In genomic region chr16:14894713-14895112, GRCm38 (mm10) we compare ENCODE assay signal across 17 mouse cellular contexts. TPM values are rescaled to one million over a fixed set of nuclear protein-coding genes. Genes with fewer than 3 reads are reported as not detected.
DNase-seq lines count a peak whose midpoint lies in the region; ATAC-seq and TF ChIP-seq lines count a peak whose summit lies in the region.
"Had no signal": no experiment of that assay in that cellular context is flagged by ENCODE, and none has a peak within 500 bp of the region (broad histone marks: within the 10 kb centered on the region; RNA-seq: fewer than 3 reads in every experiment).

No protein-coding gene starts in this region.

- no peak overlapping the region for H3K9ac ChIP-seq in kidney, postnatal 0 days (ENCODE audit: low read depth, low read length)
- no peak overlapping the region for H3K9ac ChIP-seq in limb, embryonic 13.5 days
- no peak overlapping the region for H3K9ac ChIP-seq in stomach, postnatal 0 days (ENCODE audit: low read length)
- H3K9ac ChIP-seq: hindbrain, embryonic 13.5 days; neural tube, embryonic 13.5 days had no signal

- no peaks in the 10 kb centered on the region for H3K9me3 ChIP-seq in kidney, postnatal 0 days (replicated peaks; ENCODE audit: low read length)
- H3K9me3 ChIP-seq in limb, embryonic 13.5 days = no peaks in the 10 kb centered on the region
- no peaks in the 10 kb centered on the region for H3K9me3 ChIP-seq in stomach, postnatal 0 days (ENCODE audit: control insufficient read depth, low read length)
- H3K9me3 ChIP-seq: hindbrain, embryonic 13.5 days; neural tube, embryonic 13.5 days had no signal

- H3K4me2 ChIP-seq in kidney, postnatal 0 days (ENCODE audit: low read length) = no peak overlapping the region
- no peak overlapping the region for H3K4me2 ChIP-seq in limb, embryonic 13.5 days (replicated peaks)
- no peak overlapping the region for H3K4me2 ChIP-seq in stomach, postnatal 0 days (replicated peaks; ENCODE audit: low read depth)
- H3K4me2 ChIP-seq: hindbrain, embryonic 13.5 days; midbrain, embryonic 11.5 days; neural tube, embryonic 13.5 days had no signal

- H3K27me3 ChIP-seq in kidney, postnatal 0 days (ENCODE audit: insufficient read depth, low read length) = no peaks in the 10 kb centered on the region
- H3K27me3 ChIP-seq in limb, embryonic 13.5 days = no peaks in the 10 kb centered on the region
- H3K27me3 ChIP-seq in stomach, postnatal 0 days (ENCODE audit: control insufficient read depth, insufficient read depth, low read length) = no peaks in the 10 kb centered on the region
- H3K27me3 ChIP-seq: hindbrain, embryonic 13.5 days; neural tube, embryonic 13.5 days had no signal

- no peak for TF ChIP-seq EP300 in stomach, postnatal 0 days (optimal IDR thresholded peaks at IDR 0.05)

- H3K27ac ChIP-seq in kidney, postnatal 0 days = peak overlapping the region; percentile 60
- peak overlapping the region; percentile 67 for H3K27ac ChIP-seq in limb, embryonic 13.5 days
- H3K27ac ChIP-seq in stomach, postnatal 0 days (replicated peaks) = peak overlapping the region; percentile 24; the same call in 1 of the 2 replicates
- H3K27ac ChIP-seq: hindbrain, embryonic 13.5 days; neural tube, embryonic 13.5 days had no signal

- H3K4me3 ChIP-seq in kidney, postnatal 0 days (replicated peaks; ENCODE audit: low read depth, low read length) = no peak overlapping the region
- H3K4me3 ChIP-seq in limb, embryonic 13.5 days = no peak overlapping the region
- H3K4me3 ChIP-seq in stomach, postnatal 0 days (ENCODE audit: low read depth, low read length) = no peak overlapping the region
- H3K4me3 ChIP-seq: hindbrain, embryonic 13.5 days; neural tube, embryonic 13.5 days had no signal

- H3K36me3 ChIP-seq in kidney, postnatal 0 days (ENCODE audit: insufficient read depth, low read length) = no peaks in the 10 kb centered on the region
- no peaks in the 10 kb centered on the region for H3K36me3 ChIP-seq in limb, embryonic 13.5 days
- H3K36me3 ChIP-seq in stomach, postnatal 0 days (ENCODE audit: control insufficient read depth, insufficient read depth, low read length) = no peaks in the 10 kb centered on the region
- H3K36me3 ChIP-seq: hindbrain, embryonic 13.5 days; neural tube, embryonic 13.5 days had no signal

- H3K4me1 ChIP-seq in kidney, postnatal 0 days (replicated peaks; ENCODE audit: insufficient read depth, low read length) = no peaks in the 10 kb centered on the region
- peaks cover 22% of the 10 kb centered on the region for H3K4me1 ChIP-seq in limb, embryonic 13.5 days
- peaks cover 3% of the 10 kb centered on the region; the same call in 1 of the 2 replicates for H3K4me1 ChIP-seq in stomach, postnatal 0 days (replicated peaks; ENCODE audit: control insufficient read depth, insufficient read depth)
- H3K4me1 ChIP-seq: hindbrain, embryonic 13.5 days; neural tube, embryonic 13.5 days had no signal

- peak; percentile 82 for DNase-seq in kidney, postnatal 0 days (ENCODE audit: low spot score)
- DNase-seq in kidney, postnatal 36 days = no peak
- peak; percentile 4 for DNase-seq in lung, postnatal 10 days
- DNase-seq in lung, postnatal 25 days (ENCODE audit: low spot score) = no peak
- peak; percentile 24 for DNase-seq in stomach, postnatal 0 days (ENCODE audit: low spot score)
- DNase-seq in ovary, postnatal 14 days (ENCODE audit: low spot score) = no peak
- DNase-seq: cerebellum, adult 9-10 months; gastrocnemius, postnatal 10 days; kidney, adult 11 months; layer of hippocampus, adult 9-11 months; right cerebral cortex, postnatal 14 days; thymus, adult 18-20 months had no signal

- ATAC-seq in kidney, postnatal 0 days (replicated peaks; ENCODE audit: low FRiP score, low read depth) = no peak; the same call in 1 of the 2 replicates
- no peak for ATAC-seq in limb, embryonic 13.5 days (ENCODE audit: low FRiP score, low read depth)
- ATAC-seq in stomach, postnatal 0 days (ENCODE audit: low FRiP score, low TSS enrichment) = peak; percentile 80; the same call in 1 of the 2 replicates

- TF ChIP-seq CTCF in kidney, postnatal 0 days (IDR thresholded peaks at IDR 0.05; ENCODE audit: low read depth) = no peak
- TF ChIP-seq CTCF in stomach, postnatal 0 days (IDR thresholded peaks at IDR 0.05; ENCODE audit: low read depth) = no peak

- WGBS in kidney, postnatal 0 days = 48% methylated on average over 1 of the region's 1 CpGs
- 73% methylated on average over 1 of the region's 1 CpGs for WGBS in limb, embryonic 13.5 days
- WGBS in stomach, postnatal 0 days = 57% methylated on average over 1 of the region's 1 CpGs

RNA-seq across cellular contexts. Expression of gene Efcab1, which starts 11.7 kb away (rescaled TPM):
- polyA plus RNA-seq in kidney, postnatal 0 days (2015; fragmentation: Nextera tagmentation; extraction: Ambion mirVana) = 2.3 and 3.0 TPM in 2 replicates
- 13.6 and 14.5 TPM in 2 replicates for polyA plus RNA-seq in limb, embryonic 13.5 days (2015; fragmentation: Nextera tagmentation; extraction: Ambion mirVana)
- 9.0 and 10.4 TPM in 2 replicates for polyA plus RNA-seq in stomach, postnatal 0 days (2015; fragmentation: Nextera tagmentation; extraction: Ambion mirVana)
- polyA plus RNA-seq: liver, adult 2 months had no signal

Comparison
In these comparisons a context has a peak if more than half of its experiments do, and no peak if none do; other contexts are left out.
1. DNase-seq: peak in kidney, postnatal 0 days (single experiment), lung, postnatal 10 days (single experiment) and stomach, postnatal 0 days (single experiment); none in kidney, postnatal 36 days (0 of 2), lung, postnatal 25 days (single experiment) and ovary, postnatal 14 days (single experiment).
2. Peak in every context shown above with its lines, with median percentiles within 50 percentile points of each other: H3K27ac ChIP-seq.